Mouse (Mus musculus): Measurements from ENCODE around the gene Parp3.

GRCm38 (mm10) chr9:106482578-106483115 lies 5.9 kb upstream of the Parp3 start:
- TF ChIP-seq TAL1 (IDR thresholded peaks at IDR 0.05; ENCODE audit: low read length) (no peak), GATA1 (IDR thresholded peaks at IDR 0.05; ENCODE audit: low read length) (no peak)

Measured in erythroblast, embryonic 14.5 days (primary cell).